Mouse (Mus musculus) intestine, postnatal 0 days (tissue): ENCODE data around the gene Shb. TPM values are rescaled to one million over a fixed set of nuclear protein-coding genes. Genes with fewer than 3 reads are reported as not detected.

Source experiments
- ATAC-seq: fragments of 200-750 bp; cut with Nextera tagmentation; 2 replicates; pipeline ENCODE4 v1.8.0; 2017; ENCODE audit warnings: mild to moderate bottlenecking, moderate TSS enrichment, moderate library complexity
- H3K27ac ChIP-seq: fragments of 300-500 bp; sonication (generic); 2 replicates; pipeline ENCODE4 v1.5.1; 2014; ENCODE audit warnings: mild to moderate bottlenecking, low read depth, low read length, moderate library complexity
- H3K27me3 ChIP-seq: fragments of 300-500 bp; sonication (generic); replicated peaks from 2 replicates; pipeline ENCODE4 v1.6.1; 2014; ENCODE audit warnings: low read length, mixed read lengths; ENCODE audit not compliant: control insufficient read depth, insufficient read depth
- H3K36me3 ChIP-seq: fragments of 300-500 bp; sonication (generic); 2 replicates; pipeline ENCODE4 v1.6.1; 2014; ENCODE audit warnings: mild to moderate bottlenecking, moderate library complexity; ENCODE audit not compliant: control insufficient read depth, insufficient read depth
- H3K4me1 ChIP-seq: fragments of 300-500 bp; sonication (generic); replicated peaks from 2 replicates; pipeline ENCODE4 v1.6.1; 2014; ENCODE audit warnings: antibody characterized with exemption, low read length, mixed read lengths; ENCODE audit not compliant: control insufficient read depth, insufficient read depth
- H3K4me2 ChIP-seq: fragments of 300-500 bp; sonication (generic); replicated peaks from 2 replicates; pipeline ENCODE4 v1.6.1; 2014; ENCODE audit warnings: low read depth, mild to moderate bottlenecking, moderate library complexity
- H3K4me3 ChIP-seq: fragments of 300-500 bp; sonication (generic); 2 replicates; pipeline ENCODE4 v1.5.1; 2014; ENCODE audit warnings: low read depth, low read length
- H3K9ac ChIP-seq: fragments of 300-500 bp; sonication (generic); 2 replicates; pipeline ENCODE4 v1.6.1; 2014; ENCODE audit warnings: mild to moderate bottlenecking, low read depth, low read length
- H3K9me3 ChIP-seq: fragments of 300-500 bp; sonication (generic); 2 replicates; pipeline ENCODE4 v1.6.1; 2016; ENCODE audit warnings: mixed run types; ENCODE audit not compliant: control insufficient read depth
- CTCF ChIP-seq: sonication (generic); IDR thresholded peaks from 2 replicates; pipeline ENCODE4 v1.5.1; 2016; ENCODE audit warnings: low read depth, mild to moderate bottlenecking, control low read depth, antibody characterized with exemption, moderate library complexity
- WGBS: fragments of 180-500 bp; shearing (Covaris S2); extraction: QIAGEN DNeasy Blood & Tissue Kit; methylation state at CpG from one replicate; pipeline ENCODE4 v1.1.7; 2014; 5-methylcytosine and 5-hydroxymethylcytosine counted together
- polyA plus RNA-seq: library from polyadenylated mRNA; unstranded; fragments of >200 nt; fragmentation: Nextera tagmentation; extraction: Ambion mirVana; gene quantifications from 2 replicates; pipeline ENCODE4 v1.2.1, GENCODE M21; 2015

Gene Shb
- polyA plus RNA-seq, 1 experiment from 2014 or later, result 7.2 TPM

GRCm38 (mm10) chr4:45509416-45509815 is 22.9 kb downstream of the Shb start:
- H3K4me2 ChIP-seq, result no peak overlapping the region
- ATAC-seq, result no peak
- no peaks in the 10 kb centered on the region for H3K27me3 ChIP-seq
- H3K36me3 ChIP-seq, result no peaks in the 10 kb centered on the region
- no peak for TF ChIP-seq CTCF
- no peak overlapping the region for H3K9ac ChIP-seq
- no peak overlapping the region for H3K4me3 ChIP-seq
- peaks cover 40% of the 10 kb centered on the region for H3K4me1 ChIP-seq
- peak overlapping the region; percentile 41; the same call in 1 of the 2 replicates for H3K27ac ChIP-seq
- WGBS, result 97% methylated on average over 4 of the region's 4 CpGs
- H3K9me3 ChIP-seq, result no peaks in the 10 kb centered on the region

- ATAC-seq, result no peak
- H3K27me3 ChIP-seq, result no peaks in the 10 kb centered on the region
Observed at GRCm38 (mm10) chr4:45508469-45508868, 23.8 kb downstream of the Shb start.

GRCm38 (mm10) chr4:45507476-45507875 is 24.8 kb downstream of the Shb start:
- Histone ChIP-seq H3K4me1 (peaks cover 28% of the 10 kb centered on the region), H3K9me3 (no peaks in the 10 kb centered on the region), H3K27me3 (no peaks in the 10 kb centered on the region), H3K36me3 (no peaks in the 10 kb centered on the region), H3K4me2 (no peak overlapping the region), H3K4me3 (no peak overlapping the region), H3K27ac (no peak overlapping the region), H3K9ac (no peak overlapping the region)
- WGBS, result 80% methylated on average over 1 of the region's 1 CpGs
- ATAC-seq, result no peak
- TF ChIP-seq CTCF, result no peak

More at GRCm38 (mm10) chr4:45508469-45508868, 23.8 kb downstream of the Shb start:
- Histone ChIP-seq H3K36me3 (no peaks in the 10 kb centered on the region), H3K4me3 (no peak overlapping the region), H3K27ac (0 out of 2 replicates have a peak overlapping the region, but pooled peaks have one; percentile 21), H3K9me3 (no peaks in the 10 kb centered on the region), H3K4me2 (no peak overlapping the region), H3K9ac (no peak overlapping the region), H3K4me1 (peaks cover 34% of the 10 kb centered on the region)
- 43% methylated on average over 6 of the region's 6 CpGs for WGBS
- no peak for TF ChIP-seq CTCF

- Histone ChIP-seq H3K4me3 (no peak overlapping the region), H3K27me3 (no peaks in the 10 kb centered on the region), H3K36me3 (no peaks in the 10 kb centered on the region), H3K9me3 (no peaks in the 10 kb centered on the region), H3K4me2 (no peak overlapping the region; the same call in 1 of the 2 replicates), H3K4me1 (peaks cover 28% of the 10 kb centered on the region), H3K9ac (no peak overlapping the region), H3K27ac (no peak overlapping the region)
- TF ChIP-seq CTCF, result no peak
- no peak for ATAC-seq
- 33% methylated on average over 9 of the region's 9 CpGs for WGBS
Observed at GRCm38 (mm10) chr4:45507039-45507438, 25.2 kb downstream of the Shb start.

GRCm38 (mm10) chr4:45506613-45507012 is 25.7 kb downstream of the Shb start:
- 0 out of 2 replicates have a peak, but pooled peaks have one; percentile 4 for TF ChIP-seq CTCF
- no peak for ATAC-seq
- Histone ChIP-seq H3K27me3 (no peaks in the 10 kb centered on the region), H3K9ac (no peak overlapping the region), H3K27ac (no peak overlapping the region), H3K36me3 (no peaks in the 10 kb centered on the region), H3K9me3 (no peaks in the 10 kb centered on the region), H3K4me1 (peaks cover 30% of the 10 kb centered on the region), H3K4me3 (no peak overlapping the region), H3K4me2 (no peak overlapping the region; the same call in 1 of the 2 replicates)
- 49% methylated on average over 5 of the region's 5 CpGs for WGBS

- Histone ChIP-seq H3K9ac (no peak overlapping the region), H3K27ac (peak overlapping the region; percentile 42), H3K4me2 (0 out of 2 replicates have a peak overlapping the region, but pooled peaks have one; percentile 10), H3K27me3 (no peaks in the 10 kb centered on the region), H3K36me3 (no peaks in the 10 kb centered on the region), H3K4me1 (peaks cover 31% of the 10 kb centered on the region), H3K4me3 (no peak overlapping the region), H3K9me3 (no peaks in the 10 kb centered on the region)
- ATAC-seq, result no peak
- 45% methylated on average over 2 of the region's 2 CpGs for WGBS
- TF ChIP-seq CTCF, result no peak
Observed at GRCm38 (mm10) chr4:45505671-45506070, 26.6 kb downstream of the Shb start.

GRCm38 (mm10) chr4:45505191-45505590 is 27.1 kb downstream of the Shb start:
- no peaks in the 10 kb centered on the region for H3K27me3 ChIP-seq
- H3K4me3 ChIP-seq, result no peak overlapping the region
- H3K9ac ChIP-seq, result no peak overlapping the region
- no peaks in the 10 kb centered on the region for H3K9me3 ChIP-seq
- 82% methylated on average over 6 of the region's 6 CpGs for WGBS
- no peak overlapping the region for H3K27ac ChIP-seq
- H3K4me1 ChIP-seq, result peaks cover 31% of the 10 kb centered on the region
- TF ChIP-seq CTCF, result no peak
- no peaks in the 10 kb centered on the region for H3K36me3 ChIP-seq
- 0 out of 2 replicates have a peak, but pooled peaks have one; percentile 4 for ATAC-seq
- no peak overlapping the region for H3K4me2 ChIP-seq
